Mouse (Mus musculus): Measurements from ENCODE around the gene Kcng1.

The Kcng1 gene

DNA sequence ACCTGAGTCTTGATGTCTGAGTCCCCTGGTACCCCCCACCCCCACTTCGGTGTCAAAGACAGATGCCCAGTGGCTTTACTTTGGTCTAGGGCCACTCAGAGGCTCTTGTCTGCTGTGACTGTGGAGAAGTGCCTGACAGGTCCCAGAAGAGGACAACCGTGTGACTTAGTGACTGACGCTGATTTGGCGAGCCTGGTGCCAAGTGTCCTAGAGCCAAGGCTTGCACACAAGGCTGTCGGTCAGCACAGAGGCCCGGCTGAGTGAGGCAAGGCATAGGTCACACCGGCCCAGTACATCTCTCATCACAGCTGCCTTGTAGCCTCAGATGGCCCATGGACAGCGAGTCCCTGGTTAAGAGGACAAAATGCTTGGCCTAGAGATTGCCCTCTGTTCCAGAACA lies 22.5 kb downstream of the Kcng1 start:
- no peak for DNase-seq

DNA sequence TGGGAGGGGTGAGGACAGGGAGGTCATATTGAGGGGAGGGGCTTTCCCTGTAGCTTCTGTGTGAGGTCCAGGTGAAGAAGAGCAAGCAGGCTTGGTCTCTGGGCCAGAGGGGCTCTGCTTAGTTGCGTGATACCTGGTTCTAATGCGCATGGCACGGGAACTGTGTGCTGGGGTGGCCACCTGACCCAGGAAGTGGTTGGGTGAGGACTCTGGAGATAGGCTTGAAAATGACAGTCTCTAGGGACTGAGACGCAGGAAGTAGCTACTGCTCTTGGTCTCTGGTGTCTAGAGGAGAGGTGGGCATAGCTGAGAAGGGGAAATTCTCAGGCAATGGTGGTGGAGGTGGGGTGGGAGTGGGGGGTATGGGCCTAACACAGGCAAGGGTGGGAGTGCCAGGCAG lies 24.3 kb downstream of the Kcng1 start:
- no peak for DNase-seq

DNA sequence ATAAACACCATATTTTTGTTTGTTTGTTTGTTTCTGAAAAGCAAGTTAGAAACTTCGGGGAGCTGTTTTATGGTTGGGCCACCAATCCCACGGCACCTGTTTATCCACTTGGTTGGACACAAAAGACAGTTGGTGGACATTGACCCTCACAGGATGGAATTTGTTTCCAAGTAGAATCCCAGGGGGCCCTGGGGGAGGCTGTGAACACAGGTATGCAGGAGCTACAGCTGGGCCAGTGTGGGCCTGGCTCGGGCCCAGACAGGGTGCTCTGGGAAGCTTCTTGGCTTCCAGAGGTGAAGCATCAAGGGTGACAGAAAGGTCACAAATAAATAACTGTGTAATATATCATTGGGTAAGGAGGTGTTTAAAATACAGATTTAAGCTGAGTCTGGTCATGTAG lies 25.0 kb downstream of the Kcng1 start:
- no peak for DNase-seq

DNA sequence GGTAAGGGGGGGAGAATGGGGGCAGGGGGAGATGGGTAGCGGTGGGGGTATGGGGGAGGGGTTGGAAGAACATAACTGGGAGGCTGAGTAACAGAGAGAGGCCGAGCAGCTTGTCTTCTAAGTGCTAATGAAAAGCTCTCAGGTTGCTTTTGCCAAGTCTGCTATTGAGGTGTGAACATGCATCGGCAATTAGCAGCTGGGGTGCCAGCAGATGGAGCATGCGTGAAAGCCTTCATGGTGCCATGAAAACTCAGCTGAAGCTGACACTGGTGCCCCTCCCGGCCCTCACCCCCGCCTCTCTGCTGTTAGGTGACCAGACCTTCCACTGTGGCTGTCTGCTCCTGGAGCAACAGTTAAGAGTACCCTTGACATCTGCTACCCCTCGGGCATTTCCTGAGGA lies 27.7 kb downstream of the Kcng1 start:
- no peak for DNase-seq

DNA sequence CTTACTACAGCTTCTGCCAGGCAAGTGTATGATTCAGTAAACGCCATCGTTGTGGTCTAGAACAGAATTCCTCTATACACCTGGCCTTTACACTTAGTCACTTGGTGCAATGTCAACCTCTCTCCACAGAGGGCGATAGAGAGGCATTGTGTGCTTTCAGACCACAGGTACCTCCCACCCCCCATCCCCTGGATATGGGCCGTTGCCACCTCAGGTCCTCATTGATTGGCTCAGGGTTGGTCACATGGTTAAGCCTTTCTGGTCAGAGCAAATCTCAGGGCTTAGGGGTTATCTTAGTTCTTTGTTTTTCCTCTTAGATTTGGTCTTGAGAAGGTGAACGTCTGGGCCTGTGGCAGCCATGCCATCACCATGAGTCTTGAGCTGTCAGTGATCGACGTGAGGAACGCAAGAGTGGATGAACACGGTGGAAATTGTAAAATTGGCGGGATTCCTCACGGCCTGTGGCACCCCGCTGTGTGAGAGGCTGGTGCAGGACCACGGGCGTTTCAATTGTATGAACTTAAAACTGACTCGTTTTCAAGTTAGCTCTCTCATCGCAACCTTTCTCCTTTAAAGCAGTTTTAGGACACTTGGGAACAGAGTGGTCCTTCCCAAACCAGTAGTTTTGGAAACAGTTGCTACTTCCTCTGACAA lies 28.8 kb downstream of the Kcng1 start:
- DNase-seq = no peak

DNA sequence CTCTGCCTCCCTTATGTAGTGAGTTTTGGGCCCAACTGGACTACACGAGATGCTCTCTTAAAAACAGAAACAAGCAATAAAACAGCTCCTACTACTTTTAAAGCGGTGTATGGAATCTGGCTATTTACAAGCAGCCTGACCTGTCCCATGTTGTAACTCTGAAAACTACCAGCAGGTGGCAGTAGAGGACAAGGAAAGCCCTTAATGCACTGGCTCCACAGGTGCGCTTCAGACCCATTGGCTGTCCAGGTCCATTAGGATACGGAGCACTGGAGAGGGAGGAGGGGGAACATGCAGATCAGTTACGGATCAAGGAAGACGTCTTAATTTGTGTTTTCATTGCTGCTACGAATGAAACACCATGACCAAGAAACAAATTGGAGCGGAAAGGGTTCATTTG lies 31.3 kb downstream of the Kcng1 start:
- peak; percentile 73 for DNase-seq

DNA sequence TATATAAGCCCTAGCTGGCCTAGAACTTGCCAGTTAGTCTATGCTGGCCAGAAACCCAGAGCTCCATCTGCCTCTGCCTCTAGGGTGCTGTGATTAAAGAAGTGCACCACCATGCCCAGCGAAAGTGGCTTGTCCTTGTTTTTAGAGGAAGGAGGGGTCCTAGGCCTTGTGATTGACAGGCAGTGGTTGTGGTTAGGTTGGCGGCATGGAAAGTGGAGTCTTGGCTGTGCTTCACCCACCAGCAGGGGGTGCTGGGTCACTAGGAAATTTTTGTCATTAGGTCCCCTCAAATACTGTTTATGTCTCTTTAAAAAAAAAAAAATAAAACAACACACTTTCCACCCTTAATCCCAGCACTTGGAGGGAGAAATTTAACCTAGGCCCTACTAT lies 32.7 kb downstream of the Kcng1 start:
- no peak for DNase-seq

DNA sequence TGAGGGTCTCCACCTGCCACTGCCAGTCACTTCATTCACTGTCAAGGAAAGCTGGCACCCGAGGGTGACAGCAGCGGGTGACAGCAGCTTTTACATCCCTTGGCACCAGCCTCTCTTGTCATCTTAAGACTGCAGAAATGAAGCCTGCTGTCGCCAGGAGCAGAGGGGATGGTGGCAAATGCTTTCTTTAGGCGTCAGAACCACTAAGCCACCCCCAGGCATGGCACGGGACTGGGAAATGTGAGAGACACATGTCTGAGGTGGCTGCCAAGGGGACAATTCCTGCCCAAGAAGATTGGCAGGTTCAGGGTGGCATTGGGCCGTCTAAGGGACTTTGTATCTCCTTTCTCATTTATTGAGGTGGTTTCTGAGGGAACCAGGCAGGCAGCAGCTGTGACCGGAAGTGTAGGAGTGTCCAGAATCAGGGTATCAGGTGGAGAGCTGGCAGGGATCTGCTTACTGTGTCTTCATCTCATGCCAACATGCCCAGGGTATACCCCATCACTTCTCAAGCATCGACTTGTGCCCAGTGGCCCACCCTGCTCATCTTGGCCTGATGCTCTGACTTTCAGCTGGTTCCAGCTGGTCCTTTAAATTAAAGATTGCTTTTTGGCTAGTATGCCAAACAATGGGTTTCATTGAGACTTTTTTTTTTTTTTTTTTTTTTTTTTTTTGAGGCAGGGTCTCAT lies 33.2 kb downstream of the Kcng1 start:
- no peak for DNase-seq

DNA sequence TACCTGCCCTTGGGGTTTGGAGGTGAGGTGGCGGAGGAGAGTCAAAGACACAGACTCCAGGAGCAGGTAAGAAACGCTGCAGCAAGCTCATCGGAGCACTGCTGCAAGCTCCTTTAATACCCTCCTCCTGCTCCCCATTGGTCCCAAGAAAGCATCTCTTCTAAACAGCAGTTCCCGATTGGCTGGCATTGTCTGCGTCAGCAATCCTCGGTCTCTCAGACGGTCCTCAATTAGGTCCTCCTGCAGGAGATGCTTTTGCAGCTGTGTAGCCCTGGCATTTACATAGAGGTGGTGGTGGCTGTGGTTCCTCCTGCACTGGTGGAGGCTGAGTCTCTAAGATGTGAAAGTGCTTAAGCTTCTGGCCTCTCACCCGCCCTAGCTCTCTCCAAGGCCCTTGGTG lies 36.0 kb downstream of the Kcng1 start:
- DNase-seq = no peak

DNA sequence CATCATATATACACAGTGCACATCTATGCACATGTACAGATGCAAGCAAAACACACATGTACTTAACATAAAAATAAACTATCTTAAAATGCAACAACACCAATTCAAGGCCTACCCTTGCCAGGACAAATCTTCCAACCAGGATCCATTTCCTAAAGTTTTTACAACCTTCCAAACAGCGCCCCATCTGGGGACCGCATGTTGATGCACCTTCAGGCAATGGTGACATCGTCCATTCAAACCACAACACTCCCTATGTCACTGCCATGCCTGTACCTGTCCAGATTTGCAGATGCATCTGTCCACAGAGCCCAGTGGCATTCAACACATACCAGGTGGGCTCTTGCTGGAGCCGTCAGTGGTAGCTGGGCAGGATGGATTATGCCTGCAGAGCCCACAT lies 38.3 kb downstream of the Kcng1 start:
- DNase-seq = no peak

DNA sequence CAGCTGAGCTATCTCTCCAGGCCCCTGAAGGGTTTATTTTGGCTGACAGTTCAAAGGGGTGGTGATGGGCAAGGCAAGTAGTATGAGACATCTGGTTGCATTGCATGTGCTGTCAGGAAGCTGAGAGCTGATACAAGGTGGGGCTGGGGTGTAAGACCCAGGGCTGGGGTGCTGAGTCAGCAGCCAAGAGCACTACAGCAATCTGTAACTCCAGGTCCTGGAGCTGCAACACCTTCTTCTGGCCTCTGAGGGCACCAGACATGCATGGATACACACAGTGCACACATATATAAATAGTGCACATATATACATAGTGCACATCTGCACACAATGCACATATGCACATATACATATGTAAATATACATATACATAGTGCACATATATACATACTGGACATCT lies 38.7 kb downstream of the Kcng1 start:
- DNase-seq = no peak

DNA sequence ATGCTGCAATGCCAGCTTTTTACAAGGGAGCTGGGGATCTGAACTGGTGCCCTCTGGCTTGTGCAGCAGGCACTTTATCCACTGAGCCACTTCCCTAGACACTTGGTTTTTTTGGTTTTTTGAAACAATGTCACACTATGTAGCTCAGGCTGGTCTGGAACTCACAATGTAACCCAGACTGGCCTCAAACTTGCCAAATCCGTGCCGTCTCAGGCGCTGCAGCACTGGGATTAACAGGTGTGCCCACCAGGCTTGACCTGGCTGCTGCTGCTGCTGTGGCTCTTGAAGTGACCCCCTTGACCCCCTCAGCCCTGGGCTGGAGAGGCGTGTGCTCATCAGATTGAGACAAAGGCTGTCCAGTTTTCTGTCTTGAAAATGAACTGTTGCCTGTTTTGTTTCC lies 43.2 kb downstream of the Kcng1 start:
- DNase-seq = no peak

DNA sequence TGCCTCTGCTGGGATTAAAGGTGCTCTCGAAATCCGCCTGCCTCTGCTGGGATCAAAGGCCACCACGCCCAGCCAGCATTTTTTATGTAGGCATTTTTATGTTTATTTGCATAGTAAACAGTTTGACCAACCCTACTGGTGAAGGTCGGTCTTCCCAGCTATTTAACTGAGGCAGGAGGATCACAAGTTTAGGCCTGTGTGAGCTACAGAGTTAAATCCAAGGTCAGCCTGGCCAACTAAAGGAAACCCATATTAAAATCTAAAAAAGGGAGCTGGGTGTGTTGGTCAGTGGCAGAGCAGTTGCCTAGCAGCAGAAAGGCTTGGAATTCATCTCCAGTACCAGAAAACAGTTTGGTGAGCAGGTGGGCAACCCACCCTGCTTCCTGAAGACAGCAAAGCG lies 48.2 kb downstream of the Kcng1 start:
- no peak for DNase-seq

DNA sequence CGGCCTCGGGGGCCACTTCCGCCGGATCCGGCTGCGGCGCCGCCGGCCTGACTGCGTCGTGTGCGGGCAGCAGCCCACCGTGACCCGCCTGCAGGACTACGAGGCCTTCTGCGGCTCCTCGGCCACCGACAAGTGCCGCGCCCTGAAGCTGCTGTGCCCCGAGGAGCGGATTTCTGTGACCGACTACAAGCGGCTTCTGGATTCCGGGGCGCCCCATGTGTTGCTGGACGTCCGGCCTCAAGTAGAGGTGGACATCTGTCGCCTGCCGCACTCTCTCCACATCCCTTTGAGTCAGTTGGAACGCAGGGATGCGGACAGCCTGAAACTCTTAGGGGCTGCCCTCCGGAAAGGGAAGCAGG lies 50.1 kb downstream of the Kcng1 start:
- no peak for DNase-seq

DNA sequence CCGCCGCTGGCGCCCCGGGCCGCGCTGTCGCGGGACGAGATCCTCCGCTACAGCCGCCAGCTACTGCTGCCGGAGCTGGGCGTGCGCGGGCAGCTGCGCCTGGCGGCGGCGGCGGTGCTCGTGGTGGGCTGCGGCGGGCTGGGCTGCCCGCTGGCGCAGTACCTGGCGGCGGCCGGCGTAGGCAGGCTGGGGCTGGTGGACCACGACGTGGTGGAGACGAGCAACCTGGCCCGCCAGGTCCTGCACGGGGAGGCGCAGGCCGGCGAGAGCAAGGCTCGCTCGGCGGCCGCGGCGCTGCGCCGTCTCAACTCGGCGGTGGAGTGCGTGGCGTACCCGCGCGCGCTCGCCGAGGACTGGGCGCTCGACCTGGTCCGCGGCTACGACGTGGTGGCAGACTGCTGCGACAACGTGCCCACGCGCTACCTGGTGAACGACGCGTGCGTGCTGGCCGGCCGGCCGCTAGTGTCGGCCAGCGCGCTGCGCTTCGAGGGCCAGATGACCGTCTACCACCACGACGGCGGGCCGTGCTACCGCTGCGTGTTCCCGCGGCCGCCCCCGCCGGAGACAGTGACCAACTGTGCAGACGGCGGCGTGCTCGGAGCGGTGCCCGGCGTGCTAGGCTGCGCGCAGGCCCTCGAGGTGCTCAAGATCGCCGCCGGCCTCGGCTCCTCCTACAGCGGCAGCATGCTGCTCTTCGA lies 50.6 kb downstream of the Kcng1 start:
- no peak for DNase-seq

DNA sequence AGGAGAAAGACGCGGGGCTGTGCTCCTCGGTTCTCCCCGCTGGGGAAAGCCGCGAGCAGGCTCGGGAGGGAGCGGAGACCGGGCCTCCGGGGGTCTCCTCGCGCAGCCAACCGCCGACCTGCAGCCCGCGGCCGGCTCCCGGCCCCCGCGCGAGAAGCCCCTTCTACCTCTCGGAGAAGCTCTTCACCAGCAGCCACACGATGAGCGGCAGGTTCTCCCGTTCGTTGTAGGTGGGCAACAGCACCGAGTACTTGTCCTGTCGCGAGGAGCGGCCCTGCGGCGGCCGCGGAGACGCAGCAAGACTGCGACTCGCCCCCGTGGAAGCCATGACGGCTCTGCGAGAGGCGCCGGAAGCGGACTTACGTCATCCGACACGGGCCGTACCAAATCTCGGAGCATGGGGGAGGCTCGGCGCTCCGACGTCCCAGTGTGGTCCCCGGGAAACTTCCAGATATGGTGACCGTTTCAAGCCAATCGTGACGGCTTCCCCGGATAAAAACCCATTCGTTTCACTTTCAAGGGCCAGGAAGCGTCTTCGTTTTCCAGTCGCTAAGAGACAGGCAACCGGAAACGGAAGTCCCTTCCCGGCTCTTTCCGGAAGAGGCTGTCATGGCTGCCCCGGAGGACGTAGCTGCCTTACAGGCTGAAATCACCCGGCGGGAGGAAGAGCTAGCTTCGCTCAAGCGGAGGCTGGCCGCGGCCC lies 51.4 kb downstream of the Kcng1 start, which contains the start of the genes Gm20716, Dpm1 and Mocs3:
Gm20716 (minus strand) TSS at position 339 of the 703 bp plus-strand sequence.
Dpm1 (minus strand) TSS at position 566 of the 703 bp plus-strand sequence.
Mocs3 (plus strand) TSS at position 597 of the 703 bp plus-strand sequence.
- peak; percentile 91 for DNase-seq

DNA sequence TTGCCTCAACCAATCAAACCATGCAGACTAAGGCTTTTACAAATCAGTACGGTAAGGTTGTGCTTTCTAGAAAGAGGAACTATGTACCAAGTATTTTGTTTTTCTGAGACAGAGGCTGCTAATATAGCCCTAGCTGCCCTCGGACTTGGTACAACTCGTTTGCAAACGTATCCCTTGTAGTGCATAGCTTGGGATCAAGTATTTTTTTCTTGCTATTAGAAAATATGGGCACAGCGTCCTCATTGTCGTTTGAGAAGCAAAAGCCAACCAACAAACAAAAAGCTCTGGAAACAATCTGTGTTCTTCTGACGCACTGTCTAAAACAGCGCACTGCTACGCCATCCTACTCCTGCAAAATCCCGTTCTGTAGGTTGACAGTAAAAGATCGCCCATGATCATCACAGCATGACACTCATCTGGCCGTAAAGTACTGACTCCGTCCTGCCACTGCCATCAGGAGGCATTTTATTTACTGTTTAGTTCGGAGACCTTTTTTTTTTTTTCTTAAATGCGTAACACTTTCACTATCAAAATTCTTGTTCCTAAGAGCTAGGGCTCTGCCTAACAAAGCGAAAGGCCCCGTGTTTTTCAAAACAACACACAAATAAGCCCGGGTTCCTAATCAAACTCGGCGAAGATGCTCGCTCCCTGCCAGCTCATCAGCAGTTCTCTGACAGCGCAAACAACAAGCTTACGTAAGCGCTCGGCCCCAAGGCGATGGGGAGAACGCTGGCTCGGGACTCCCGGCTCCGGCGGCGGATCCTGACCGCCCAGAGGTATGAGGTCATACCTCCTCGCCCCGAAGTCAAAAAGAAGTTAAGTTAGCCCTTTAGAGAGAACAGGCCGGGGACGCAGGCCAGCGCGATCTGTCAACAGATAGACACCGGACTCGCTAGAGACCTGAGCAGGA lies 52.2 kb downstream of the Kcng1 start:
- DNase-seq = peak; percentile 37

DNA sequence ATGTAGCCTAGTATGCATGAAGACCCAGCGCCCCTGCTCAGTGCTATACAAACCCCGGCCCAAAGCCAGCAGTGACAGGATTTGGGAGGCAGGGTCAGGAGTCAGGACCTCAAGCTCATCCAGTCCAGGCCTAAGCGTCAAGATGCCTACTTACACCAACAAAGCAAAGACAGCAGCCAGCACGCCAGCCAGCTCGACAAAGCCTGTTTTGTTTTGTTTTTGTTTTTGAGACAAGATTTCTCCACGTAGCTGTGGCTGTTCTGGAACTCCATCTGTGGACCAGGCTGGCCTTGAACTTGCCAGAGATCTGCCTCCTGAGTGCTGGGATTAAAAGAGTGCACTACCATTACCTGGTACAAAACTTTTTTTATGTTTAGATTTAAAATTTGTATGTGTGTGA lies 58.2 kb downstream of the Kcng1 start:
- DNase-seq = no peak

DNA sequence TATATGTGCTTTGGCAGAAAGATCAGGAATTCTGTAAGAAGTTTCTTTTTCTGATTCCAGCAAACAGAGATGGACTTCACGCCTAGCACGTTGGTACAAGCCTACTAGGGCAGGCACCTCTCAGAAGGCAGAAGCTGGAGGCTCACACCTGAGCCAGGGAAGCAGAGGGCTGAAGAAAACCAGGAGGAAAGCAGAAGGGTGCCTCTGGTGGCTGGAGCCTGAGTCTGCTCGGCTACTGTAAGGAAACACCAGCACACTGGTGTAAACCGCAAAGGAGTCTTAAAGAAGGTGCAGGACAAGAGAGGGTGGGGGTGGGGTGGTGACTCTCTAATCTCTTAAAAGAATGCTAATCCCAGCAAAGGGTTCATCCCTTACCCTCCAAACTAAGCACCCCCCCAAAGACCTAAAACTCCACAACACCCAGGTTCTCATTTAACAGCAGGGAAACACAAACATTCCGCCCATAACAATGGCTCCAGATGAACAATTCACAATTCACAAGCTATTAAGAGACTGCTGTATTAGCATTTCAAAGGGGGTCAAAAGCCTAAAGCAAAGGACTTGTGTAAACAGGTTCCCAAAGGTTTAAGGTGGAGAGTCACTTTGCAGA lies 67.6 kb downstream of the Kcng1 start:
- no peak for DNase-seq

Measured in right cerebral cortex, postnatal 25 days (tissue).